Mouse (Mus musculus) thymus, adult 2 months (tissue): ENCODE data around the gene Mlec.

ENCODE experiments used
- CTCF ChIP-seq: fragments of 200-500 bp; IDR thresholded peaks from 2 replicates; pipeline ENCODE4 v1.5.1; 2012; ENCODE audit warnings: mild to moderate bottlenecking, control low read depth, low read length, moderate library complexity, borderline replicate concordance; ENCODE audit not compliant: control insufficient read depth, poor library complexity, insufficient read depth; ENCODE audit errors: extremely low read depth
- POLR2A ChIP-seq: fragments of 200-500 bp; IDR thresholded peaks from 2 replicates; pipeline ENCODE4 v1.6.1; 2012; ENCODE audit warnings: mild to moderate bottlenecking, low read length, control low read depth, moderate library complexity; ENCODE audit not compliant: control insufficient read depth, poor library complexity, insufficient read depth; ENCODE audit errors: extremely low read depth

DNA sequence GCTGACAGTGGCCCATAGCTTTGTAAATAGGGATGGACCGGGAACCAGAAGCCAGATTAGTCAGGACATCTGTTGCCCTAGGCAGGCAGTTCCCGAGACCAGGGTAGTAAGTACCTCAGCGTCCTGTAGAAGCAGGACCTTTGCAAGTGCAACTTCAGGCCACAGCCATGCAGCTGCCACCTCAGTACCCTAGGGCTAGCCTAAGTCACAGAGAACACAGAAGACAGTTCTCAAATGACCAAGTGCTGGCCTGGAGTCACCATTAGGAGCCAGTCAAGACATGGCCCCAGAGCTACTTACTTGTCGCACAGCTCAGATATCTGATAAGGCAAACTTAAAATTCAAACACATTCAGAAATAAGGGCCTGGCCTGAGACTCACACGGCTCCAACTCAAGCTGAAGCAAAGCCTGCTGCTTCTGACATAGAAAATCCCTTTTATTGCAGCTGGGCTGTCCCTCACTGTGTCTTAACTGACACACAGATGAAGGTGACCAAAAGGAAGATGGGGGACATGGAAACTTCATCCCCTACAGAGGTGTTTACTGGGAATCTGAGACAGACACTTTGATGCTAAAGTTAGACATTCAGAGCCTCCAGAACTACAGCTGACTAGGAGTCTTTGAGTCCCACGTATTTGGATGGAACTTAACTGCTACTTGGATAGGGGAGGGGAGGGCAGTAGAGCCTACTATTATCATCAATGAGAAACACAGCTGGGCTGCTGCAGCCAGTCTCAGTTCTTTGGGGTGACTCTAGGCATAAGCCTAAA lies 11.8 kb downstream of the Mlec start:
- TF ChIP-seq POLR2A (no peak), CTCF (no peak)
